Mouse (Mus musculus): Measurements from ENCODE around the gene Tmem88b. TPM values are rescaled to one million over a fixed set of nuclear protein-coding genes. Genes with fewer than 3 reads are reported as not detected.
A peak's percentile ranks its signal among the peaks of the same experiment; 100 is the strongest.

The Tmem88b gene
- polyA plus RNA-seq, 1 experiment = 0.18 TPM

GRCm38 (mm10) chr4:155774280-155774754 lies 11.4 kb downstream of the Tmem88b start, which contains the start of gene Vwa1:
Vwa1 (minus strand) TSS chr4:155774698.
- Histone ChIP-seq H3K36me3 (ENCODE audit: control insufficient read depth, insufficient read depth) (no peaks in the 10 kb centered on the region), H3K79me2 (ENCODE audit: control insufficient read depth, insufficient read depth) (no peaks in the 10 kb centered on the region), H3K79me3 (ENCODE audit: low read depth) (no peaks in the 10 kb centered on the region), H3K4me3 (ENCODE audit: insufficient read depth, poor library complexity, severe bottlenecking) (no peak within 1 kb of the TSS), H3ac (ENCODE audit: control insufficient read depth, insufficient read length, low read depth) (no peak within 1 kb of the TSS), H3K27me3 (ENCODE audit: control insufficient read depth, insufficient read depth, insufficient read length) (no peaks in the 10 kb centered on the region)
- peak; percentile 61 for TF ChIP-seq MAX (IDR thresholded peaks at IDR 0.05)
- TF ChIP-seq FOSL1 (IDR thresholded peaks at IDR 0.05; ENCODE audit: insufficient read depth, low read length, poor library complexity, severe bottlenecking) = no peak
- TF ChIP-seq USF1 (IDR thresholded peaks at IDR 0.05; ENCODE audit: low read depth) = no peak
- TF ChIP-seq MYOD1 (IDR thresholded peaks at IDR 0.05; ENCODE audit: control insufficient read depth, insufficient read length, low read depth) = no peak

- no peaks in the 10 kb centered on the region for H3K36me3 ChIP-seq (ENCODE audit: control insufficient read depth, insufficient read depth)
- no peaks in the 10 kb centered on the region for H3K79me2 ChIP-seq (ENCODE audit: control insufficient read depth, insufficient read depth)
- no peaks in the 10 kb centered on the region for H3K27me3 ChIP-seq (ENCODE audit: control insufficient read depth, insufficient read depth, insufficient read length)
- TF ChIP-seq MYOD1 (IDR thresholded peaks at IDR 0.05; ENCODE audit: control insufficient read depth, insufficient read length, low read depth) (no peak), CTCF (IDR thresholded peaks at IDR 0.05; ENCODE audit: control insufficient read depth, insufficient read depth, insufficient read length) (no peak), CEBPB (IDR thresholded peaks at IDR 0.05; ENCODE audit: low read depth) (no peak), MAX (IDR thresholded peaks at IDR 0.05) (no peak), FOSL1 (IDR thresholded peaks at IDR 0.05; ENCODE audit: insufficient read depth, low read length, poor library complexity, severe bottlenecking) (no peak), MYOG (IDR thresholded peaks at IDR 0.05; ENCODE audit: control insufficient read depth, extremely low read depth, insufficient read length) (no peak), USF1 (IDR thresholded peaks at IDR 0.05; ENCODE audit: low read depth) (no peak)
- H3K4me3 ChIP-seq (ENCODE audit: insufficient read depth, poor library complexity, severe bottlenecking) = no peak overlapping the region
- H3ac ChIP-seq (ENCODE audit: control insufficient read depth, insufficient read length, low read depth) = no peak overlapping the region
- H3K79me3 ChIP-seq (ENCODE audit: low read depth) = no peaks in the 10 kb centered on the region
These were observed 12.2 kb downstream of the Tmem88b start for GRCm38 (mm10) chr4:155773335-155774078.

GRCm38 (mm10) chr4:155772786-155773185 lies 12.9 kb downstream of the Tmem88b start:
- no peak overlapping the region for H3ac ChIP-seq (ENCODE audit: control insufficient read depth, insufficient read length, low read depth)
- no peaks in the 10 kb centered on the region for H3K79me2 ChIP-seq (ENCODE audit: control insufficient read depth, insufficient read depth)
- TF ChIP-seq FOSL1 (IDR thresholded peaks at IDR 0.05; ENCODE audit: insufficient read depth, low read length, poor library complexity, severe bottlenecking) = no peak
- no peak for TF ChIP-seq CTCF (IDR thresholded peaks at IDR 0.05; ENCODE audit: control insufficient read depth, insufficient read depth, insufficient read length)
- TF ChIP-seq MYOG (IDR thresholded peaks at IDR 0.05; ENCODE audit: control insufficient read depth, extremely low read depth, insufficient read length) = no peak
- TF ChIP-seq MYOD1 (IDR thresholded peaks at IDR 0.05; ENCODE audit: control insufficient read depth, insufficient read length, low read depth) = no peak
- no peak for TF ChIP-seq CEBPB (IDR thresholded peaks at IDR 0.05; ENCODE audit: low read depth)
- no peak for TF ChIP-seq MAX (IDR thresholded peaks at IDR 0.05)
- no peak for TF ChIP-seq USF1 (IDR thresholded peaks at IDR 0.05; ENCODE audit: low read depth)
- no peaks in the 10 kb centered on the region for H3K79me3 ChIP-seq (ENCODE audit: low read depth)
- no peaks in the 10 kb centered on the region for H3K36me3 ChIP-seq (ENCODE audit: control insufficient read depth, insufficient read depth)
- H3K27me3 ChIP-seq (ENCODE audit: control insufficient read depth, insufficient read depth, insufficient read length) = no peaks in the 10 kb centered on the region
- no peak overlapping the region for H3K4me3 ChIP-seq (ENCODE audit: insufficient read depth, poor library complexity, severe bottlenecking)

- no peak for TF ChIP-seq MAX (IDR thresholded peaks at IDR 0.05)
- TF ChIP-seq FOSL1 (IDR thresholded peaks at IDR 0.05; ENCODE audit: insufficient read depth, low read length, poor library complexity, severe bottlenecking) = no peak
- no peak for TF ChIP-seq MYOD1 (IDR thresholded peaks at IDR 0.05; ENCODE audit: control insufficient read depth, insufficient read length, low read depth)
- no peak for TF ChIP-seq MYOG (IDR thresholded peaks at IDR 0.05; ENCODE audit: control insufficient read depth, extremely low read depth, insufficient read length)
- TF ChIP-seq CTCF (IDR thresholded peaks at IDR 0.05; ENCODE audit: control insufficient read depth, insufficient read depth, insufficient read length) = no peak
- TF ChIP-seq CEBPB (IDR thresholded peaks at IDR 0.05; ENCODE audit: low read depth) = no peak
- no peak for TF ChIP-seq USF1 (IDR thresholded peaks at IDR 0.05; ENCODE audit: low read depth)
- no peak overlapping the region for H3ac ChIP-seq (ENCODE audit: control insufficient read depth, insufficient read length, low read depth)
- H3K27me3 ChIP-seq (ENCODE audit: control insufficient read depth, insufficient read depth, insufficient read length) = no peaks in the 10 kb centered on the region
- H3K4me3 ChIP-seq (ENCODE audit: insufficient read depth, poor library complexity, severe bottlenecking) = no peak overlapping the region
- no peaks in the 10 kb centered on the region for H3K79me2 ChIP-seq (ENCODE audit: control insufficient read depth, insufficient read depth)
- no peaks in the 10 kb centered on the region for H3K79me3 ChIP-seq (ENCODE audit: low read depth)
- no peaks in the 10 kb centered on the region for H3K36me3 ChIP-seq (ENCODE audit: control insufficient read depth, insufficient read depth)
These were observed 14.0 kb downstream of the Tmem88b start for GRCm38 (mm10) chr4:155771706-155772105.

- H3K36me3 ChIP-seq (ENCODE audit: control insufficient read depth, insufficient read depth) = no peaks in the 10 kb centered on the region
- H3K27me3 ChIP-seq (ENCODE audit: control insufficient read depth, insufficient read depth, insufficient read length) = no peaks in the 10 kb centered on the region
- no peaks in the 10 kb centered on the region for H3K79me2 ChIP-seq (ENCODE audit: control insufficient read depth, insufficient read depth)
- H3ac ChIP-seq (ENCODE audit: control insufficient read depth, insufficient read length, low read depth) = peak overlapping the region; percentile 14
- TF ChIP-seq MYOG (IDR thresholded peaks at IDR 0.05; ENCODE audit: control insufficient read depth, extremely low read depth, insufficient read length) (no peak), MYOD1 (IDR thresholded peaks at IDR 0.05; ENCODE audit: control insufficient read depth, insufficient read length, low read depth) (no peak), MAX (IDR thresholded peaks at IDR 0.05) (no peak), USF1 (IDR thresholded peaks at IDR 0.05; ENCODE audit: low read depth) (no peak), CTCF (IDR thresholded peaks at IDR 0.05; ENCODE audit: control insufficient read depth, insufficient read depth, insufficient read length) (no peak), FOSL1 (IDR thresholded peaks at IDR 0.05; ENCODE audit: insufficient read depth, low read length, poor library complexity, severe bottlenecking) (no peak), CEBPB (IDR thresholded peaks at IDR 0.05; ENCODE audit: low read depth) (no peak)
- H3K4me3 ChIP-seq (ENCODE audit: insufficient read depth, poor library complexity, severe bottlenecking) = no peak overlapping the region
- H3K79me3 ChIP-seq (ENCODE audit: low read depth) = no peaks in the 10 kb centered on the region
These were observed 15.0 kb downstream of the Tmem88b start for GRCm38 (mm10) chr4:155770626-155771025.
